Mouse (Mus musculus): ENCODE results near the gene Cyp2f2. TPM values are rescaled to one million over a fixed set of nuclear protein-coding genes. Genes with fewer than 3 reads are reported as not detected.
A peak's percentile ranks its signal among the peaks of the same experiment; 100 is the strongest.

The Cyp2f2 gene
- polyA plus RNA-seq, 1 experiment from 2014 or later, result 9.3 TPM

- WGBS, result under 1% methylated on average over 53 of the region's 53 CpGs
- peak within 1 kb of the TSS; percentile 67 for H3K4me2 ChIP-seq
- H3K4me1 ChIP-seq (ENCODE audit: insufficient read depth), result peaks cover 9% of the 10 kb centered on the region
- peak; percentile 75 for TF ChIP-seq CTCF (IDR thresholded peaks at IDR 0.05; ENCODE audit: low read depth)
- no peaks in the 10 kb centered on the region for H3K9me3 ChIP-seq (ENCODE audit: low read depth, low read length)
- peak within 1 kb of the TSS; percentile 92 for H3K27ac ChIP-seq (ENCODE audit: low read depth)
- no peaks in the 10 kb centered on the region for H3K27me3 ChIP-seq (ENCODE audit: insufficient read depth, low read length)
- DNase-seq (peak; percentile 99), ATAC-seq (ENCODE audit: insufficient read depth) (peak; percentile 97)
- H3K4me3 ChIP-seq (ENCODE audit: low read depth, low read length), result peak within 1 kb of the TSS; percentile 61
- H3K36me3 ChIP-seq (ENCODE audit: insufficient read depth), result peaks cover 27% of the 10 kb centered on the region; the same call in 1 of the 2 replicates
- H3K9ac ChIP-seq, result peak within 1 kb of the TSS; percentile 48
These were observed 58.9 kb downstream of the Cyp2f2 start, which contains the start of gene Rab4b for GRCm38 (mm10) chr7:27178324-27179216. Rab4b (minus strand) TSS chr7:27178896.

- no peaks in the 10 kb centered on the region for H3K27me3 ChIP-seq (ENCODE audit: insufficient read depth, low read length)
- no peaks in the 10 kb centered on the region for H3K9me3 ChIP-seq (ENCODE audit: low read depth, low read length)
- peaks cover 9% of the 10 kb centered on the region for H3K4me1 ChIP-seq (ENCODE audit: insufficient read depth)
- H3K9ac ChIP-seq, result peak overlapping the region; percentile 32; the same call in 1 of the 2 replicates
- peak overlapping the region; percentile 61 for H3K4me3 ChIP-seq (ENCODE audit: low read depth, low read length)
- no peak for DNase-seq
- WGBS, result 39% methylated on average over 16 of the region's 16 CpGs
- no peak for ATAC-seq (ENCODE audit: insufficient read depth)
- TF ChIP-seq CTCF (IDR thresholded peaks at IDR 0.05; ENCODE audit: low read depth), result no peak
- peaks cover 26% of the 10 kb centered on the region; the same call in 1 of the 2 replicates for H3K36me3 ChIP-seq (ENCODE audit: insufficient read depth)
- peak overlapping the region; percentile 92 for H3K27ac ChIP-seq (ENCODE audit: low read depth)
- H3K4me2 ChIP-seq, result peak overlapping the region; percentile 67
These were observed 59.7 kb downstream of the Cyp2f2 start for GRCm38 (mm10) chr7:27179217-27179918.

GRCm38 (mm10) chr7:27180036-27180435 is 60.3 kb downstream of the Cyp2f2 start:
- Histone ChIP-seq H3K36me3 (ENCODE audit: insufficient read depth) (peaks cover 26% of the 10 kb centered on the region), H3K4me3 (ENCODE audit: low read depth, low read length) (peak overlapping the region; percentile 61), H3K9me3 (ENCODE audit: low read depth, low read length) (no peaks in the 10 kb centered on the region), H3K27me3 (ENCODE audit: insufficient read depth, low read length) (no peaks in the 10 kb centered on the region), H3K4me2 (peak overlapping the region; percentile 67), H3K4me1 (ENCODE audit: insufficient read depth) (peaks cover 9% of the 10 kb centered on the region), H3K9ac (peak overlapping the region; percentile 36; the same call in 1 of the 2 replicates), H3K27ac (ENCODE audit: low read depth) (peak overlapping the region; percentile 92)
- ATAC-seq (ENCODE audit: insufficient read depth) (no peak), DNase-seq (peak; percentile 70)
- 33% methylated on average over 5 of the region's 5 CpGs for WGBS
- no peak for TF ChIP-seq CTCF (IDR thresholded peaks at IDR 0.05; ENCODE audit: low read depth)

DNA sequence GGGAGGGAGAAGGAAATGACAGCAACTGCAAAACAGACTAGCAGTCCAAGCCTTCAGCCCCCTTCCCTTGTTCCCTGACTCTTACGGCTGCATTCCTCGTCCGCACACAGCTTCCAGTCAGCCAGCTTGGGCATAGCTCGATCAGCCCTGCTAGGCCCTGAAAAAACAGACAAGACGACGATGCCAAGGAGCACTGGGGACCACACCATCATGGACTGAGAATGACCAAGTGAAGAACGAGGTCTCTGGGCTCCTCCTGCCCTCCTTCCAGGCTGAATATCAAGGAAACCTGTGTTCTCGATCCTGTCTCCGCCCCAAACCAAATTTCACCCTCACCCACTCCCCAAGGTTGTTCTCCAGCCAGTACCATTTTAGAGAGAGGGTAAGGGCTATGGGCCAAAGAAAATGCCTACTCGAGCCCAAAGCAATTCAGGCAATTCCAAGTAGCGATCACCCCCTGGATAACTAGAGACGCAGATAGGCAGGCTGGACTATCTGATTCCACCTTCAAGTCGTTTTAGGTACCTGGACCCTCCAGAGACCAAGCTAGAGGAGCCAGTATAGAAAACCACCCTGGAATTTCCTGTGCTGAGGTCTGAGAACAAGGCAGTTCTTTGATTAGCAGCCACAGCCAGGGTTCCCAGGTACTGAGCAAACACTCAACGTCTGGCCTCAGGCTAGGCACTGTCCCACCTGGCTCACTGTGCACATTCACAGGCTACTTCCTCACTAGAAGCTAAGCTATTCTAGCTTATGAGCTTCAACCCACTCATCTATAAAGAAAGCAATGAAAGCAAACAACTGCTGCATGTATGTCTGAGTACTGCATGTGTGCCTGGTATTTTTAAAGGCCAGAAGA is 61.4 kb downstream of the Cyp2f2 start, which contains the start of the genes Gm21983 and Mia:
Gene Gm21983, minus strand, starts transcription at position 250 of the 859 bp plus-strand sequence.
Gene Mia, minus strand, starts transcription at position 321 of the 859 bp plus-strand sequence.
- Histone ChIP-seq H3K36me3 (ENCODE audit: insufficient read depth) (peaks cover 33% of the 10 kb centered on the region), H3K4me3 (ENCODE audit: low read depth, low read length) (peak within 1 kb of the TSS; percentile 61), H3K27me3 (ENCODE audit: insufficient read depth, low read length) (no peaks in the 10 kb centered on the region), H3K4me1 (ENCODE audit: insufficient read depth) (peaks cover 9% of the 10 kb centered on the region), H3K4me2 (peak within 1 kb of the TSS; percentile 67), H3K27ac (ENCODE audit: low read depth) (peak within 1 kb of the TSS; percentile 92), H3K9ac (peak within 1 kb of the TSS; percentile 36), H3K9me3 (ENCODE audit: low read depth, low read length) (no peaks in the 10 kb centered on the region)
- WGBS, result 46% methylated on average over 14 of the region's 14 CpGs
- DNase-seq (peak; percentile 76), ATAC-seq (ENCODE audit: insufficient read depth) (peak; percentile 4; the same call in 1 of the 2 replicates)
- no peak for TF ChIP-seq CTCF (IDR thresholded peaks at IDR 0.05; ENCODE audit: low read depth)

DNA sequence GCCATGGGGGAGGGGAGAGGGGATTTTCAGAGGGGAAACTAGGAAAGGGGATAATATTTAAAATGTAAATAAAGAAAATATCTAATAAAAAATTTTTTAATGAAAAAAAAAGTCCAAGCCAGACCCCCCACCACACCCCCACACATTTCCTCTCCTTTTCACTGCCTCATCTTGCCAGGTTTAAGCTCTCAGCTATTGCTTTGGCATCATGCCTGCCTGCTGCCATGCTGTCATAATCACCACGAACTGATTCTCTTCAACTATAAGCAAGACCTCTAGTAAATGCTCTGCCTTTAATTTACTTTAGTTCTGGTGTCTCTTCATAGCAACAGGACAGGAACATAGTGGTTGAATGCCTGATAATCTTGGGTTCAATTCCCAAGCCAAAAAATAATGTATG is 62.8 kb downstream of the Cyp2f2 start:
- Histone ChIP-seq H3K27me3 (ENCODE audit: insufficient read depth, low read length) (no peaks in the 10 kb centered on the region), H3K9me3 (ENCODE audit: low read depth, low read length) (no peaks in the 10 kb centered on the region), H3K4me3 (ENCODE audit: low read depth, low read length) (no peak overlapping the region), H3K4me1 (ENCODE audit: insufficient read depth) (peaks cover 9% of the 10 kb centered on the region), H3K36me3 (ENCODE audit: insufficient read depth) (peaks cover 47% of the 10 kb centered on the region), H3K9ac (no peak overlapping the region), H3K27ac (ENCODE audit: low read depth) (peak overlapping the region; percentile 91; the same call in 1 of the 2 replicates), H3K4me2 (no peak overlapping the region)
- DNase-seq (no peak), ATAC-seq (ENCODE audit: insufficient read depth) (no peak)
- 62% methylated on average over 1 of the region's 1 CpGs for WGBS
- no peak for TF ChIP-seq CTCF (IDR thresholded peaks at IDR 0.05; ENCODE audit: low read depth)

Small RNA genes within 50 kb of the gene (microRNA-seq; reads per million reads assigned to microRNA genes)
- 0.95 reads per million for gene Mir3101 (ENCODE audit: borderline number of aligned reads)

Other genes starting within 250 kb of the Cyp2f2 start
- not detected in 2 replicates for gene Cyp2a22, start 180.5 kb upstream of the Cyp2f2 start, polyA plus RNA-seq (2014; fragmentation: Nextera tagmentation; extraction: Ambion mirVana)
- not detected in 2 replicates for gene Cyp2a12, start 90.8 kb upstream of the Cyp2f2 start, polyA plus RNA-seq (2014; fragmentation: Nextera tagmentation; extraction: Ambion mirVana)
- gene Cyp2t4, start 33.8 kb downstream of the Cyp2f2 start, polyA plus RNA-seq (2014; fragmentation: Nextera tagmentation; extraction: Ambion mirVana), result 0.11 and 0.20 TPM in 2 replicates
- gene Egln2, start 46.9 kb downstream of the Cyp2f2 start, polyA plus RNA-seq (2014; fragmentation: Nextera tagmentation; extraction: Ambion mirVana), result 48.4 and 50.0 TPM in 2 replicates
- 59.4 and 62.1 TPM in 2 replicates for gene Rab4b, start 59.0 kb downstream of the Cyp2f2 start, polyA plus RNA-seq (2014; fragmentation: Nextera tagmentation; extraction: Ambion mirVana)
- 0.55 and 1.5 TPM in 2 replicates for gene Gm21983, start 61.2 kb downstream of the Cyp2f2 start, polyA plus RNA-seq (2014; fragmentation: Nextera tagmentation; extraction: Ambion mirVana)
- 155 and 161 TPM in 2 replicates for gene Mia, start 61.2 kb downstream of the Cyp2f2 start, polyA plus RNA-seq (2014; fragmentation: Nextera tagmentation; extraction: Ambion mirVana)
- 3.2 and 3.8 TPM in 2 replicates for gene BC024978, start 75.9 kb downstream of the Cyp2f2 start, polyA plus RNA-seq (2014; fragmentation: Nextera tagmentation; extraction: Ambion mirVana)
- 293 and 320 TPM in 2 replicates for gene Snrpa, start 76.4 kb downstream of the Cyp2f2 start, polyA plus RNA-seq (2014; fragmentation: Nextera tagmentation; extraction: Ambion mirVana)
- gene Itpkc, start 108.8 kb downstream of the Cyp2f2 start, polyA plus RNA-seq (2014; fragmentation: Nextera tagmentation; extraction: Ambion mirVana), result 5.4 and 5.9 TPM in 2 replicates
- 12.8 and 13.7 TPM in 2 replicates for gene Coq8b, start 113.1 kb downstream of the Cyp2f2 start, polyA plus RNA-seq (2014; fragmentation: Nextera tagmentation; extraction: Ambion mirVana)
- gene Numbl, start 138.5 kb downstream of the Cyp2f2 start, polyA plus RNA-seq (2014; fragmentation: Nextera tagmentation; extraction: Ambion mirVana), result 15.2 and 16.2 TPM in 2 replicates
- gene Ltbp4, start 217.8 kb downstream of the Cyp2f2 start, polyA plus RNA-seq (2014; fragmentation: Nextera tagmentation; extraction: Ambion mirVana), result 73.5 and 86.0 TPM in 2 replicates
- gene Shkbp1, start 236.1 kb downstream of the Cyp2f2 start, polyA plus RNA-seq (2014; fragmentation: Nextera tagmentation; extraction: Ambion mirVana), result 45.1 and 53.5 TPM in 2 replicates
- 0.73 and 1.6 TPM in 2 replicates for gene Gm20479, start 237.5 kb downstream of the Cyp2f2 start, polyA plus RNA-seq (2014; fragmentation: Nextera tagmentation; extraction: Ambion mirVana)

Data from lung, embryonic 14.5 days (tissue).